Mouse (Mus musculus) neural tube, embryonic 15.5 days (tissue): Measurements from ENCODE around the gene Bank1. TPM values are rescaled to one million over a fixed set of nuclear protein-coding genes. Genes with fewer than 3 reads are reported as not detected.

Experiments used
- ATAC-seq: fragments of 200-750 bp; cut with Nextera tagmentation; 2 replicates; pipeline ENCODE4 v1.8.0; 2017; ENCODE audit warnings: mild to moderate bottlenecking, moderate TSS enrichment, moderate library complexity; ENCODE audit not compliant: low FRiP score
- H3K27ac ChIP-seq: fragments of 300-500 bp; sonication (generic); replicated peaks from 2 replicates; pipeline ENCODE4 v1.5.1; 2015; ENCODE audit warnings: mild to moderate bottlenecking, inconsistent platforms
- H3K27me3 ChIP-seq: fragments of 300-500 bp; sonication (generic); replicated peaks from 2 replicates; pipeline ENCODE4 v1.6.1; 2015; ENCODE audit warnings: inconsistent platforms
- H3K36me3 ChIP-seq: fragments of 300-500 bp; sonication (generic); 2 replicates; pipeline ENCODE4 v1.6.1; 2015; ENCODE audit warnings: inconsistent platforms
- H3K4me1 ChIP-seq: fragments of 300-500 bp; sonication (generic); 2 replicates; pipeline ENCODE4 v1.6.1; 2015; ENCODE audit warnings: inconsistent platforms
- H3K4me2 ChIP-seq: fragments of 300-500 bp; sonication (generic); 2 replicates; pipeline ENCODE4 v1.6.1; 2015; ENCODE audit warnings: inconsistent platforms, mild to moderate bottlenecking, moderate library complexity
- H3K4me3 ChIP-seq: fragments of 300-500 bp; sonication (generic); replicated peaks from 2 replicates; pipeline ENCODE4 v1.5.1; 2015; ENCODE audit warnings: mild to moderate bottlenecking, inconsistent platforms
- H3K9ac ChIP-seq: fragments of 300-500 bp; sonication (generic); replicated peaks from 2 replicates; pipeline ENCODE4 v1.6.1; 2015; ENCODE audit warnings: mild to moderate bottlenecking, inconsistent platforms
- H3K9me3 ChIP-seq: fragments of 300-500 bp; sonication (generic); replicated peaks from 2 replicates; pipeline ENCODE4 v1.6.1; 2016; ENCODE audit warnings: inconsistent platforms
- WGBS: fragments of 180-500 bp; shearing (Covaris S2); methylation state at CpG from one replicate; pipeline ENCODE4 v1.1.7; 2015; ENCODE audit warnings: mixed read lengths; 5-methylcytosine and 5-hydroxymethylcytosine counted together
- polyA plus RNA-seq: library from polyadenylated mRNA; unstranded; fragments of >200 nt; fragmentation: Nextera tagmentation; extraction: Ambion mirVana; gene quantifications from 2 replicates; pipeline ENCODE4 v1.2.1, GENCODE M21; 2015

Gene Bank1
- polyA plus RNA-seq, 1 experiment from 2014 or later: 0.38 TPM

DNA sequence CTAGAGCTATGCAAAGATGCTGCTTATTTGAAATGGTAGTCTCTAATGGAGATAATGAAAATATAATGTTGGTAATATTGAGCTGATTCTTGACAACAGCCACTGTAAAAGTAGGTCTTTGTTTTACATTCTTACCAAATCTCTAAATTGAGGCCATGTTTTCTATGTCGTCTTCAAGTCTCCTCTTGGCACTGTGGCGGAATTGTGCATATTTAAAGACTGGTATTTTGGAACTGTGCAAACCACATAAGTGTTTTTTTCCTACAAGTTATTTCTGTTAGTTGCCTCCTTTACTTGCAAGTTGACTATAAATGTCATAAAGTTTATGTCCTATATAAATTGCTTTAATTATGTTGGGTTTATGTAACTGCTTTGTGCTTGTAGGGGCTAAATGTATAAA lies 280.5 kb downstream of the Bank1 start:
- no peak overlapping the region for H3K4me2 ChIP-seq

DNA sequence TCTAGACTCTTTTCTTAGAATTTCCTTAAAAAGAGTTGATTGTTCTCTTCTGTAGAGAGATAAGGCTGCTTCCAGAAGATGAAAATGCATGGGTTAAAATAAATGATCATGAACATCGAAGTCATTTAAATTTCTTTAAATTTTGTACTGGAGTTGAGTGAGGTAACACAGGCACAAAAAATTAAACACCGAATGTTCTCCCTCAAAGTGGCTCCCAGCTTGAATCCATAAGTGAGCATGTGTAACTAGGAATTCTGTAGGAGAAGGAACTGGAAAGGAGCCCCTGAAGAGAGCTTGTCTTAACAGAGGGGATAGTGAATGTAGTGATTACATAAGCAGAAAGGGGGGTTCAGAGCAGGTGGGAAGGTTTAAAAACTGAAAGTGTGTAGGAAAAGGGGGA lies 285.8 kb downstream of the Bank1 start:
- no peak overlapping the region for H3K4me2 ChIP-seq
- H3K36me3 ChIP-seq: no peaks in the 10 kb centered on the region
- H3K4me3 ChIP-seq: no peak overlapping the region
- H3K4me1 ChIP-seq: no peaks in the 10 kb centered on the region
- 0 out of 2 replicates have a peak, but pooled peaks cover 4% of the 10 kb centered on the region for H3K9me3 ChIP-seq
- no peak for ATAC-seq
- H3K27me3 ChIP-seq: no peaks in the 10 kb centered on the region
- H3K9ac ChIP-seq: no peak overlapping the region
- H3K27ac ChIP-seq: no peak overlapping the region
- WGBS: 96% methylated on average over 2 of the region's 2 CpGs

More for the DNA sequence above, 280.5 kb downstream of the Bank1 start:
- Histone ChIP-seq H3K27ac (no peak overlapping the region), H3K27me3 (no peaks in the 10 kb centered on the region), H3K9me3 (0 out of 2 replicates have a peak, but pooled peaks cover 4% of the 10 kb centered on the region), H3K4me1 (no peaks in the 10 kb centered on the region), H3K36me3 (no peaks in the 10 kb centered on the region), H3K4me3 (no peak overlapping the region), H3K9ac (no peak overlapping the region)
- ATAC-seq: no peak
- 75% methylated on average over 2 of the region's 2 CpGs for WGBS

DNA sequence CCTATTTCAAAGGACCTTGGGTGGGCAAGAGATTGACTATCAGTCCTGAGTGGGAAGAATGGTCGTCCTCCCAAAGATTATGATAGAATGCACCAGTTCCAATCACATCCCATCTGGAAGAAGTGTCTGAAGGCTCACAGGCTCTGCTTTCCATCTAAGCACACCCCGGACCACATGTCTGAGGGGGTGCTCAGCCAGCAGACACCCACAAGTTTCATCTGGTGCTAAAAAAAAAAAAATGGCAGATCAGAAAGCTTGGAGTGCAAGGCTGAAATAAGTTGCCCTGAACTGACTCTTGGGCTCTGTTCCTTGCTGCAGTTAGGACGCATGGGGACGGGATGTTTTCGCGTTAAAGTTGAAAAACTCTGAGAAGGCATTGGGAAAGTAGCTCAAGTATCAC lies 286.4 kb downstream of the Bank1 start:
- no peak for ATAC-seq
- 0 out of 2 replicates have a peak, but pooled peaks cover 4% of the 10 kb centered on the region for H3K9me3 ChIP-seq
- no peaks in the 10 kb centered on the region for H3K36me3 ChIP-seq
- WGBS: 93% methylated on average over 6 of the region's 6 CpGs
- no peak overlapping the region for H3K9ac ChIP-seq
- H3K4me3 ChIP-seq: no peak overlapping the region
- no peaks in the 10 kb centered on the region for H3K27me3 ChIP-seq
- H3K4me2 ChIP-seq: no peak overlapping the region
- no peaks in the 10 kb centered on the region for H3K4me1 ChIP-seq
- H3K27ac ChIP-seq: no peak overlapping the region

DNA sequence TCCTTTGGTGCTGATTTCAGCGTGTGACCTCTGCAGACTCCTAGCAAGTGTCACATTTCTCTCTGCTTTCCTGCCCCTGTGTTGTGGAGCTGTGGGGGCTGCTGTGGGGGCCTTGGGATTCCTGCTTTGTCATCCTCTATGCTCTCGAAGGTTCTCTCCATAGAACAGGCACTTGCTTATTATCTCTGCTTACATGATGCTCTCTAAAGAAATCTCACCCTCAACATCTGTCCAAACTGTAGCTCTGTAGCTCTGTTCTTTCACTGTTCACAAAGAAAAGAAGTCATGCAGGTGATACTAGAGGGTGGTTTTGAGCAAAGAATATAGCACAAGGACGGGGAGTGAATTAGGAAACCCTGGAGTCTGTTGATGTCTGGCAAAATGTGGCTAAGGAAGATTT lies 288.6 kb downstream of the Bank1 start:
- H3K9me3 ChIP-seq: no peaks in the 10 kb centered on the region
- H3K27ac ChIP-seq: no peak overlapping the region
- H3K4me3 ChIP-seq: no peak overlapping the region
- 53% methylated on average over 3 of the region's 3 CpGs for WGBS
- H3K9ac ChIP-seq: no peak overlapping the region
- no peak for ATAC-seq
- no peak overlapping the region for H3K4me2 ChIP-seq
- no peaks in the 10 kb centered on the region for H3K4me1 ChIP-seq
- H3K36me3 ChIP-seq: no peaks in the 10 kb centered on the region
- H3K27me3 ChIP-seq: no peaks in the 10 kb centered on the region

GRCm38 (mm10) chr3:136035784-136036183 lies 290.1 kb downstream of the Bank1 start:
- Histone ChIP-seq H3K9me3 (no peaks in the 10 kb centered on the region), H3K36me3 (no peaks in the 10 kb centered on the region), H3K4me3 (no peak overlapping the region), H3K9ac (no peak overlapping the region), H3K4me2 (no peak overlapping the region), H3K27me3 (no peaks in the 10 kb centered on the region), H3K4me1 (no peaks in the 10 kb centered on the region), H3K27ac (no peak overlapping the region)
- no peak for ATAC-seq
- whole genome bisulfite sequencing: 38% methylated on average over 1 of the region's 1 CpGs

DNA sequence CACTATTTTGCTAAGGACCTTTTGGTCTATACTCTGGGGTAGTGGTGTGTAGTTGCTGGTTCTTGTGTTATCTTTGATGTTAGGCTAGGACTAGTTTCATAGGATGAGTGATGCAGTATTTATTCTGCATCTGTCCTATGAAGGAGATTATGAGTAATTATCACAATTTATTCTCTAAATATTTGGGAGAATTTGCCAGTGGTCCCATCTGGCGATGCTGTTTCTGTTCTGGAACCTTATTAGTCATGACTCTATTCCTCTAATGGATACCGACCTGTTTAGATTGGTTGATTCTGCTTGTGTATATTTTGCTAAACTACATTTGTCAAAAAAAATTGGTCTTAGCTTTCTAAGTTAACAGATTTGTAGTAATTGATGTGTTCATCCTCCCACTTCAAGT lies 301.0 kb downstream of the Bank1 start:
- H3K4me3 ChIP-seq: no peak overlapping the region
- no peak overlapping the region for H3K27ac ChIP-seq
- no peaks in the 10 kb centered on the region for H3K9me3 ChIP-seq
- no peaks in the 10 kb centered on the region for H3K27me3 ChIP-seq
- no peak overlapping the region for H3K9ac ChIP-seq
- ATAC-seq: no peak
- no peak overlapping the region for H3K4me2 ChIP-seq
- no peaks in the 10 kb centered on the region for H3K4me1 ChIP-seq
- 94% methylated on average over 2 of the region's 2 CpGs for WGBS
- no peaks in the 10 kb centered on the region for H3K36me3 ChIP-seq

DNA sequence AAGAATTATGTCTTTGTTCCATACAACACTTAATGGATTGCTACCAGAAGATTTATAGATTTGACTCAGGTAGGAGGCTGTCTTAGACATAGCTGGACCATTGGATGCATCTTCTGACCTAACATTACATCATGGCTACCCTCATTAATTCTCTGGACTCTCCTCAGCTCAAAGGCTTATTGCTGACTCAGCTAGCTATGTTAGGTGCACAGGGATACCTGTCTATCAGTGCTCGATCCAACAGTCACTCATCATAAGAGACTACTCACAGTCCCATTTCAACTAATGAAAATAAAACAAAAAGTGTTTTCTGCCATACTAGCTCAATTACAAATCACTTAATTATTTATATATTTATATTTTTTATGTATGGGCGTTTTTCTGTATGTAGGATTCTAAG lies 308.3 kb downstream of the Bank1 start:
- no peak overlapping the region for H3K4me2 ChIP-seq
- H3K9me3 ChIP-seq: no peaks in the 10 kb centered on the region
- no peak overlapping the region for H3K27ac ChIP-seq
- H3K4me1 ChIP-seq: no peaks in the 10 kb centered on the region
- no peak overlapping the region for H3K4me3 ChIP-seq
- no peak overlapping the region for H3K9ac ChIP-seq
- H3K27me3 ChIP-seq: no peaks in the 10 kb centered on the region
- ATAC-seq: no peak
- H3K36me3 ChIP-seq: no peaks in the 10 kb centered on the region
- 91% methylated on average over 2 of the region's 2 CpGs for WGBS

- H3K27me3 ChIP-seq: no peaks in the 10 kb centered on the region
- H3K9ac ChIP-seq: no peak overlapping the region
- H3K4me3 ChIP-seq: no peak overlapping the region
- no peaks in the 10 kb centered on the region for H3K9me3 ChIP-seq
- peaks cover 12% of the 10 kb centered on the region for H3K4me1 ChIP-seq
- ATAC-seq: no peak
- no peaks in the 10 kb centered on the region for H3K36me3 ChIP-seq
- WGBS: 76% methylated on average over 4 of the region's 4 CpGs
- H3K4me2 ChIP-seq: no peak overlapping the region
- no peak overlapping the region for H3K27ac ChIP-seq
These were observed 315.2 kb downstream of the Bank1 start for GRCm38 (mm10) chr3:136010616-136011015.

GRCm38 (mm10) chr3:136007846-136008245 lies 318.0 kb downstream of the Bank1 start:
- Histone ChIP-seq H3K9me3 (no peaks in the 10 kb centered on the region), H3K4me2 (peak overlapping the region; percentile 46), H3K27ac (peak overlapping the region; percentile 41; the same call in 1 of the 2 replicates), H3K4me3 (peak overlapping the region; percentile 1), H3K9ac (no peak overlapping the region), H3K27me3 (no peaks in the 10 kb centered on the region), H3K36me3 (no peaks in the 10 kb centered on the region), H3K4me1 (peaks cover 12% of the 10 kb centered on the region)
- 33% methylated on average over 9 of the region's 9 CpGs for WGBS
- ATAC-seq: peak; percentile 93

DNA sequence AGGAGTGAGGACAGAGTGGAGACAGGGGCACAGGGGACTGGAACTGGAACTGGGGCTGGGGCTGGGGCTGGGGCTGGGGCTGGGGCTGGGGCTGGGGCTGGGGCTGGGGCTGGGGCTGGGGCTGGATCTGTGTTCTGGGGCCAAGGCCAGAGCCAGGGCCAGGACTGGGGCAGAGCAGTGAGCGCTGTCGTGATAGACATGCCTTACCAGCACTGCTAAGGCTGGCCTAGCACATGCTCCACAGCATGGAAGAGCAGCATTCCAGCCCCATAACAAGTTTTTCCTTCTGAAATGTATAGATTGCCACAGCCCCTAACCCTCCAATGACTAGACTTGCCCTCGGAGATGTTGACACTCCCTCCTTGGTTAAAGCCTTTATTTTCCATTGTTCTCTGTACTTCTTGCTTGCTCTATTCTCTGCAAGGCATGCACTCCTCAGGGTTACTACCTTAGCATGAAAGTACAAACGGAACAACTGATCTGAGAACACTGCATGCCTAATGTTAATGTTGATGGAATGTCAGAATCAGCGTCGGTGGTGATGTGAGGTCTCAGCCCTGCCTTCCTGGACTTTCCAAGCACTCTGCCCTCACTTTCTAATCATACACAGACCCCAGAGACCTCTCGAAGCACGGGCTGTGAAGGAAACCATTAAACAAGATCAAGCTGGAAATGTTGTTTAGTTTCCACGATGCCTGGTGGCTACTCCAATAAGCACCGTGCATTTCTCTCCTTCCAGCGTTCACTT lies 318.6 kb downstream of the Bank1 start:
- H3K9me3 ChIP-seq: no peaks in the 10 kb centered on the region
- peaks cover 12% of the 10 kb centered on the region for H3K4me1 ChIP-seq
- no peaks in the 10 kb centered on the region for H3K36me3 ChIP-seq
- ATAC-seq: peak; percentile 59
- 57% methylated on average over 11 of the region's 11 CpGs for WGBS
- peak overlapping the region; percentile 41; the same call in 1 of the 2 replicates for H3K27ac ChIP-seq
- peak overlapping the region; percentile 1; the same call in 1 of the 2 replicates for H3K4me3 ChIP-seq
- no peak overlapping the region for H3K9ac ChIP-seq
- H3K4me2 ChIP-seq: peak overlapping the region; percentile 46
- H3K27me3 ChIP-seq: no peaks in the 10 kb centered on the region
